Mouse (Mus musculus): ENCODE measurements around the gene Atp13a2.

Gene Atp13a2

DNA sequence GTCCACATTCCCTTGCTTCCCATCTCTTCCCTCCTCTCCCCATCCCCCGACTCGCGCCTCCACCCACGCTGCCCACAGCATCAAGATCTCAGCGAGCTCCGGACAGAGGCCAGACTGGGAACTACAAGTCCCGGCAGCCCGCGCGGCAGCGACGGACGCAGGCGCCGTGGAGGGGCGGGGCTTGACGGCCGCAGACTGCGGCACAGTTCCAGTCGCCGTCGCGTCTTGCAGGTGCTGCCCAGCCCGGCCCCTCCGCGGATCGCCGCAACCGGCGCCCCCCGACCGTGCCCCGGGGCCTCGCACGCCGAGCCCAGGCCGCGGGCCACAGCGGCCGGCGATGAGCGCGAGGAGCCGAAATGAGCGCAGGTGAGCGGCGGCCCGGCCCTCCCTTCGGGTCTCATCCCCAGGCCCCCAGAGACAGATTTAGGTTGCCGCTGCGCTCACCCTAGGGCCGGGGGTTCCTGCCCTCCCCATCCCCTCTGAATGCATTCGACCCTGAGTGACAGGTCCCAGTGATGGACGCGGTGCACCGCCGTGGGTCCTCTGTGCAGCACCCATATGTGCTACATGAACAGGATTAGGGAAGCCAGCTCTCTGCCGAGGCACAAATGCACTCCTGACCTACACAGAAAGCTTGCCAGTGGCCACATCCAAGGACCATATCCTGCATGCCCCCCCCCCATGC is at the start of gene Atp13a2:
Gene Atp13a2, plus strand, starts transcription at position 163 of the 685 bp plus-strand sequence.
- in situ Hi-C loops (cut with MboI, MseI) = loop anchor here in 1 of 2 experiments (5.0 kb wide), 1 partner anchor 75 kb away; the partner anchor contains the start of gene Crocc

GRCm38 (mm10) chr4:140944356-140944755 is 42.3 kb upstream of the Atp13a2 start:
- in situ Hi-C loops (cut with MboI, MseI) = no loop called here

DNA sequence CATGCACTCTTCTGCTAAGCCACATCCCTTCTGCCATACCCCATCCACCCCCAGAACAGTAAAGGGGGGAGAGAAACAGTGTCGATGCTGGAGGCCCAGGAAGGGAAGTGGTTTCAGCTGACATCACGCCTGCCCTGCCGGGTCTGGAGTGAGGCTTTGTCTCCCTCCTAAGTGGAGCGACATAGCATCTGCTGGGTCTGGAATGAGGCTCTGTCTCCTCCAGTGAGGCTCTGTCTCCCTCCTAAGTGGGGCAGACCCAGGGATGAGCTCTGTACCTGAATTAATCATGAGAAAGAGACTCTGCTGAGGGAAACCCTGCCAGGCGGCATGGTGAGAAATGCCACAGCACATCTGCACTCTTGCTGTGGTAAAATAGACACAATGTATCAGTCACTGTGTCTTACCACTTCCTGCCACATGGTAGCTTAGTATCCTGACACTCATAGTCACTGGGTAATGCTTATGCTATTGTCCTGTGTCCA is 41.7 kb upstream of the Atp13a2 start:
- in situ Hi-C loops (cut with MboI, MseI) = loop anchor here in 1 of 2 experiments (5.0 kb wide), 1 partner anchor 847 kb away; the partner anchor contains the start of genes Casp9 and Dnajc16

- in situ Hi-C loops (cut with MboI, MseI) = loop anchor here in 1 of 2 experiments (5.0 kb wide), 1 partner anchor 847 kb away; the partner anchor contains the start of genes Casp9 and Dnajc16
These were observed 41.1 kb upstream of the Atp13a2 start for GRCm38 (mm10) chr4:140945571-140945970.

DNA sequence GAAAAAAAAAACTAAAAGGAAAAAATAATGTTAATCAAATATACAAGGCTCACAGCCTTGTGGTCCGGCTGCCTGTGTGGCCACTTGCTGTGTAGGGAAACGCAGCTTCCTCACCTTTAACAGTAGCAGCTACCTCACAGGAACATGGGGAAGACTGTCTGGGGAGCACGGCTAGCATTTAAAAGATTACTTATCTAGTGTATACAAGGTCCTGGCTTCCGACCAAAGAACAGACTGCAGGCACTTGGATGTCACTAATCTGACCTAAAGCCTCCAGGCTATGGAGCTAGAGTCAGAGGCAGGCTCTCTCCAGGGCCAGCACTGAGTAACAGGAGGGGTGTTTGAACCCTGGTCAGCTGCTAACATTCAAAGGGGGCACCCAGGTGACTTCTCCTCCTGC is 40.6 kb upstream of the Atp13a2 start:
- in situ Hi-C loops (cut with MboI, MseI) = loop anchor here in 1 of 2 experiments (5.0 kb wide), 1 partner anchor 846 kb away; the partner anchor contains the start of genes Casp9 and Dnajc16

GRCm38 (mm10) chr4:140946580-140947205 is 40.0 kb upstream of the Atp13a2 start:
- in situ Hi-C loops (cut with MboI, MseI) = loop anchor here in 1 of 2 experiments (5.0 kb wide), 1 partner anchor 846 kb away; the partner anchor contains the start of genes Casp9 and Dnajc16

DNA sequence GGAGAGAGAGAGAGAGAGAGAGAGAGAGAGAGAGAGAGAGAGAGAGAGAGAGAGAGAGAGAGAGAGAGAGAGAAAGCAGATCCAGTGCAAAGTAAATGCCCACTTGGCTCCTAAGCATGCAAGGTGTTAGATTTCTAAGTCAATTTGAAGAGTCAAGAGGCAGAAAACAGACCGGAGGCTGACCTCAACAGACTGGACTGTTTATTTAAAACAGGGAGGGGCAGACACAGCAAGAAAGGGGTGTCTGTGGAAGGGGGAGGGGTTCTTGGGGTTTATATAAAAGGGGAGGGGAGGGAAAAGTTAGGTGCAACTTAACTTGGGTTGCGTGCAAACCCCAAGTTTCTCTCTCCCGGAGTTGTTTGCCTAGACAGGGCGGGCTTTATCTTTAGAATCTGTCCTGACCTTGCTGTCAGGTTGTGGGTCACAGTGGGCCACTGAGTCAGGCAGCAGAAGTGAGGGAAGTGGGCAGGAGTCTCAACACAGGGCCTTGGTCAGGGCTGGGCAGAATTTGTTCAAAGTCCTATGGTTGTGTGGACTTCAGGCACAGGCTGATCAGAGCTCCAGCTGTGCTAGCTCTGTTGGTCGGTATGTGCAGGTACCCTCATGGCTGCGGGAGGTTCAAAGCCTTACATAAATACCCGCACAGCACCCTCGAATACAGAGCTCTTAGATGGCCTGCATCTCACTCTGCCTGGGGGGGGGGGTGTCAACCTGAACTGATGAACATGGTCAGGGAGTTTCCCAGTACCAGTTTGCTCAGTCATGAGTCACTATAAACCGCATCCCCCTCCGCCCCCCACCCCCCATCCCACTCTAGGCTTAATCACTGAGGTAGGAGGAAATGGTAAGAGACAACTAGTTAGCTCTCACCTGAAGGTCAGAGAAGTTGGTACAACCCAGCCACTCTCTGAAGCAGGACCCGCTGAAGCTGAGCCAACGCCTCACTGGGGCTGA is 38.9 kb upstream of the Atp13a2 start:
- in situ Hi-C loops (cut with MboI, MseI) = loop anchor here in 1 of 2 experiments (5.0 kb wide), 1 partner anchor 845 kb away; the partner anchor contains the start of genes Casp9 and Dnajc16

DNA sequence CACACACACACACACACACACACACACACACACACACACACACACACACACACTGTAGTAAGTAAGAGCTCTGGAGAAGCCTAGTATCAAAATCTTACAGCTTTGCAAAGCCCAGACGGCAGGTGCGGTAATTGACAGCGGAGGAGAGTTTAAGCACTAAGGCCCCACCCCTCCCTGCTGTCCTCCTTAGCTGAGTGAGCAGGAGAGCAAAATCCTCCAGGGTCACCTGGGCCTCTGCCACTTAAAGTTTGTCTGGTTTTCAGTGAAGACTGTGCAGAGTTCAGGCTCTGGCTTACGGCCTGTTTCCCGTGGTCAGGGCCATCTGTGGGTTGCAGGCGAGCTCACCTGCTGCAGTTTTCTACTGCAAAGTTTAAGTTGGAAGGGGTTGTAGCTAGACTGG is 38.2 kb upstream of the Atp13a2 start:
- in situ Hi-C loops (cut with MboI, MseI) = loop anchor here in 1 of 2 experiments (5.0 kb wide), 1 partner anchor 844 kb away; the partner anchor contains the start of genes Casp9 and Dnajc16

DNA sequence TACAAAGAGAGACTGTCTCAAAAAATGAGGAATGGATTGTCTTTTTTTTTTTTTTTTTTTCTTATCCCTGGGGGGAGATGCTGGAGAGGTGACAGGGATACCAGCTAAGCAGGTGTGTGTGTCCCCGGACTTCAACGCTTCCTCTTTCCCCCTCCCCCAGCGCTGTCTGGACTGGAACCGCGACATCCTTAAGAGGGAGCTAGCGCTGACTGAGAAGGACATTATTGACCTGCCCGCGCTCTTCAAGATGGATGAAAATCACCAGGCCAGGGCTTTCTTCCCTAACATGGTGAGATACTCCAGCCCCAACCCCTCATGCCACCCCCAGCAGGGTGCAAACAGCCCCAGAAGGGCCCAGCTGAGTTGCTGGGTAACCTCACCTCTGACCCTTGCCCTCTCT is 37.6 kb upstream of the Atp13a2 start:
- in situ Hi-C loops (cut with MboI, MseI) = loop anchor here in 1 of 2 experiments (5.0 kb wide), 1 partner anchor 843 kb away; the partner anchor contains the start of genes Casp9 and Dnajc16

GRCm38 (mm10) chr4:140949616-140950015 is 37.1 kb upstream of the Atp13a2 start:
- in situ Hi-C loops (cut with MboI, MseI) = loop anchor here in 1 of 2 experiments (5.0 to 10.0 kb wide), 2 partner anchors 45 to 843 kb away; partner anchors contain the start of genes Casp9, Dnajc16 and Padi2

- in situ Hi-C loops (cut with MboI, MseI) = loop anchor here in 1 of 2 experiments (10.0 kb wide), 1 partner anchor 46 kb away; the partner anchor contains the start of gene Padi2
These were observed 36.1 kb upstream of the Atp13a2 start for GRCm38 (mm10) chr4:140950574-140950973.

DNA sequence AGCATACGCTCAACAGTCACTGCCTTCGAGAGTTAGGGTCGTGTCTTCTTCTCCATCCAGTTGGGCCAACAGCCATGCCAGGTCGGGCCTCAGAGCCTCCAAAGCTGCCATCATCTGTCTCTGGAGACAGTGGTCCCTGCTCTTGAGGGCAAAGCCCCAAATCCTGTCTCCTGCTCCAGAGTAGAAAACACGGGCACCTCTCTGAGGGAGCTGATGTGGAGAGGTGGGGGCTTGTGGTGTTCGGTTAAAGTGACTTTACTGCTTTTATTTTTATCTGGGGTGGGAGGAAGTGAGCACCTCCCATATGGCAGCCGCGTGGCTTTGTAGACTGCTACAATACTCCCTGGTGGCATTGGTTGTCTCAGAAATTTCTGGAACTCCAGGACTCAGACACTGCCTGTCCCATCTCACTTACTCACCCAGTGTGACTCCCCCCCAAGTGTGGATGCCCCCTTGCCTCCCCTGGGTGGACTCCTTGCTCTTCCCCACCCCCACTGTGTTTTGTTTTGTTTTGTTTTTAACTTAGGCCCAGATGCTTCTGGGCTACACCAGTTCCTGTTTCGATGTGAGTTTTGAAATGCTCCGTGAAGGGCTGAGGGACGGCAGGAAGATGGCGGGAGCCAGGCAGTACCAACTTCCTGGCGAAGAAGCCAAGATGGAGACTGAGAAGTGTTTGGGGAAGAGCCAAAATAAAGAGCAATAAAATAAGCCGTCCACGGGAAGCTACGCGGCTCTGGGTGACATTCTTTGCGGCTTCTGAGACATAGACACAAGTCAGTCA is 34.6 kb upstream of the Atp13a2 start:
- in situ Hi-C loops (cut with MboI, MseI) = loop anchor here in 1 of 2 experiments (10.0 kb wide), 1 partner anchor 47 kb away; the partner anchor contains the start of gene Padi2

GRCm38 (mm10) chr4:140957131-140957702 is 29.5 kb upstream of the Atp13a2 start:
- in situ Hi-C loops (cut with MboI, MseI) = loop anchor here (5.0 to 10.0 kb wide), 3 partner anchors 45 to 135 kb away; partner anchors contain the start of gene Padi2 (in 1 of the 2)

- in situ Hi-C loops (cut with MboI, MseI) = loop anchor here (5.0 to 10.0 kb wide), 3 partner anchors 45 to 135 kb away; partner anchors contain the start of gene Padi2 (in 1 of the 2)
These were observed 28.9 kb upstream of the Atp13a2 start for GRCm38 (mm10) chr4:140957725-140958124.

DNA sequence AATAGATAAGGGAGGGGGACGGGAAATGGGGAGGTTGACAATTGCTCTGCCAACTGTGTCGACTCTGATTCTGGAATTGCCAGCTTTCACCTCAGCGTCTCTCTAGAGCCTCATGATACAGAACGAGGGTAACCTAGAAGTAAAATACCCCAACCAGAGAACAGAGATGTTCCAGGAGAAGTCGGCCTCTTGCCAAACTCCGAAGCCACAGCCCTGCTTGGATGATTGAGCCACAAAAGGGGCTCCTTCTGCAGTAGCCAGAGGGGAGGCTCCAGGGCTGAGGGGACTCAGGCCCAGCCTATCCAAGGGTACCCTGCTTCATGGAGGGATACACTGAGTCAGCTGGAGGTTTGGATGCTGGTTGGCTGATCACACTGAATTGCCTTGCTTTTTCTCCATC is 28.4 kb upstream of the Atp13a2 start:
- in situ Hi-C loops (cut with MboI, MseI) = loop anchor here (5.0 to 10.0 kb wide), 3 partner anchors 46 to 136 kb away; partner anchors contain the start of gene Padi2 (in 1 of the 2)

GRCm38 (mm10) chr4:140959128-140959679 is 27.5 kb upstream of the Atp13a2 start:
- in situ Hi-C loops (cut with MboI, MseI) = loop anchor here (5.0 to 10.0 kb wide), 3 partner anchors 47 to 137 kb away; partner anchors contain the start of gene Padi2 (in 1 of the 2)

DNA sequence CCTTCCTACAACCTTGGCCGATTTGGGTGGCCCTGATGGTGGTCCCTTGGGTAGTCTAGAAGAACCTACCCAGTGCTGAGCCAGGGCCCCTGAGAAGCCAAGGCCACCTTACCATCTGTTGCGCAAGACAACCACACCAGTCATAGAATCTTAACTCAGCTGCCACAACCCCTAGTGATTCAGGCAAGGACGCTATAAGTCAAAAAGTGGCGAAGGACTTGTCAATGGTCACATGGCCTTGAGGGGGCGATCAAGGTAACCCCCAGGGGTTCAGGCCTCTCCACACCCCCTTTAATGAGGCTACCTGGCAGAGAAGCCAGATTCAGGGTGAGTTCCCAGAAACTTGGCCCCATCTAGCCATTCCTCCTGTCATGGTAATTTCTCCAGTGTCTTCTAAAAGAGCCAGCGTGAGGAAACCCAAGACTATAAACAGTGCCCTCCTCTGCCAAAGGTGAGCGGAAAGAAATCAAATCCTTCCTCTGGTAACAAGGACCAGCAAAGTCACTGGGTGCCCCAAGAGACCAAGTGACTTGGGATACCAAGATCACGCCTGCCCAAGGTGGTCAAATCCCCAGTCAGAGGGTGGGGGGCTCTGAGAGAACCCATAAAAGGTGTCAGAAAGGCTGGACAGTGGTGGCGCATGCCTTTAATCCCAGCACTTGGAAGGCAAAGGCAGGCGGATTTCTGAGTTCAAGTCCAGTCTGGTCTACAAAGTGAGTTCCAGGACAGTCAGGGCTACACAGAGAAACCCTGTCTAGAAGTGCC is 26.8 kb upstream of the Atp13a2 start:
- in situ Hi-C loops (cut with MboI, MseI) = loop anchor here (5.0 to 10.0 kb wide), 3 partner anchors 48 to 138 kb away; partner anchors contain the start of gene Padi2 (in 1 of the 2)
